Mouse (Mus musculus) kidney, adult 11 months (tissue): ENCODE data around the gene Nup210l.
"Not testable (repeated sequence)": the region's sequence is repeated elsewhere in the genome, so short reads cannot be mapped to it uniquely, and the experiment has no call there.

Experiments used
- DNase-seq: peaks from one replicate; pipeline ENCODE4 v3.0.0; 2022

Gene Nup210l

DNA sequence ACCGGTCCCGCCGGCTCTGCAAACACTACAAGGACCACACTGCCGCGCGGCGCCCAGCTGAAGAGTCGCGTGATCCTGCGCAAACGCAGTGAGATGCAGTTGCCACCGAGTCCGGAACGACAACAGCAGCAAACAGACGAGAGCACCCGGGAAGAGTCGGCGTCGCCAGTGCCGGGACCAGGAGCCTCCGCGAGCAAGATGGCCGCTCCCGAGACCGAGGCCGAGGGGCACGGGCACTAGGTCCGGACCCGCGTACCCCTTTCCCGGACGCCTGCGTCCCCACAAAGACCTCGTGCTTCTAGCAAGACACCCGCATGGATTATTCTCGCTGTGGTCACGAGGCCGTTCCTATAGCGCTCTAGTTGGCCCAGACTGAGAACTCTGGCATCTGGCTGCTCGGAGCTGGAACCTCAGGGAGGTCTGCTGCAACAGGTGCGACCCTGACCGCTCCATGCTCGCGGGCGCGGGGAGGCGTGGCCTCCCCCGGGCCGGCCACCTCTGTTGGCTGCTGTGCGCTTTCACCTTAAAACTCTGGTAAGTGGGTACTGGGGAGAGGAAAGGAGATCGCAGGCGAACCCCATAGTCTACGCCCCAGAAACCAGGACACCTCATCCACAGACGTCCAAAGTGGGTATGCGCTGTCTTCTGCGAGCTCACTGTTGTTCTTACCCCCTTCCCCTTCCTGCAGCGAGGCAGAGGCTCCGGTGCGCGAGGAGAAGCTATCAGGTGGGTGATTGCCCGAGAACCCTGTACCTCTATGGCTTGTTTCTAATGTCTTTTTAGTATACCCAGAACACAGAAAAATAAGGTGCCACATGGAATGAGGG is 127.8 kb downstream of the Nup210l start, which contains the start of gene Jtb:
Gene Jtb, plus strand, starts transcription at position 91 of the 827 bp plus-strand sequence.
- peak; percentile 95 for DNase-seq

DNA sequence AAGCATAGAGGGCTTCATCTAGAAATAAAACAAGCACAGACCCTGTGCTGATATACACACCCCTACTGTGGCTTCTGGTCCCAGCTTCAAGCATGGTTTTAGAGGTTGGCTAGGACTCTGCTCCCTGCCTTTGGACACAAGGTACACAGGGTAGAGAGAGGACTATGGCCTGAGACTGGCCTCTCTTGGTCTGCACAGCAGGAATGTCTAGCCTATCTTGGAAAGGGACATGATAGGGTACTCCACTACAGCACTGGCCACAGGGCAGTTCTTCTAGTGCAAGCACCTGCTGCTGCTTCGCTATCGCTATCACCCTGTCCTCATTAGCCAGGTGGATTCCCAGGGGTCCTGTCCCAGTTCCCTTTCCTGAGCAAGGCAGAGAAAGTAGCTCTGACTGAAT is 137.3 kb downstream of the Nup210l start:
- peak; percentile 64 for DNase-seq

DNA sequence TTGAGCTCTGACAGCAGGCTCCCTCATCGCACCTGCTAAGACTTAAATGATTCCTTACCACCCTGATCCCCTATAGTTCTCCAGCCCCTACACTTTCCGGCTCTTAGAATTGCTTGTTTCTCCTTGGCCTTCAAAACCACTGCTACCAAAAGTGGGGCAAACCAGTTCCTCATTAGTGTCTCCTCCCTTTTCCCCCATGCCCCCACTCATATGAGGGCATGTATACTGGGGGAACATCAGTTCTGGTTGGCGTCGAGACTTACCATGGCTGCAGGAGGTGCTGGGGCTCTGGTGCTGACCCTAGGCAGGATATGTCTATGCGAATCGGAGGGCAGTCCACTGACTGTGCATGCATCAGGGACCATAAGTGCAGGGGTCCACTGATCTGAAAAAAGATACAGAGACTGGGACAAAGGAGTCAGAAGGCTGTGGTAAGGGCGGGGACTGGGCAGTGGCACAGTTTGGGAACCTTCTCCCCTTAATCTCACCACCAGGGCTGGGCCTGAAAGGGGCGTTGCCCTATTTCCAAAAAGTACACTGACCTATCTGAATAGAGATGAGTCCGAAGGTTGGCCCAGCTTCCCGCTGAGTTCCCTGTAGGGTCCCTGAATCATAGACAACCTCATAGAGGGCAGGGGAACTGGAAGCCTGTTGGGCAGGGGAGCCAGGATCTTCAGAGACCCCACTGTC is 137.9 kb downstream of the Nup210l start:
- DNase-seq = no peak

DNA sequence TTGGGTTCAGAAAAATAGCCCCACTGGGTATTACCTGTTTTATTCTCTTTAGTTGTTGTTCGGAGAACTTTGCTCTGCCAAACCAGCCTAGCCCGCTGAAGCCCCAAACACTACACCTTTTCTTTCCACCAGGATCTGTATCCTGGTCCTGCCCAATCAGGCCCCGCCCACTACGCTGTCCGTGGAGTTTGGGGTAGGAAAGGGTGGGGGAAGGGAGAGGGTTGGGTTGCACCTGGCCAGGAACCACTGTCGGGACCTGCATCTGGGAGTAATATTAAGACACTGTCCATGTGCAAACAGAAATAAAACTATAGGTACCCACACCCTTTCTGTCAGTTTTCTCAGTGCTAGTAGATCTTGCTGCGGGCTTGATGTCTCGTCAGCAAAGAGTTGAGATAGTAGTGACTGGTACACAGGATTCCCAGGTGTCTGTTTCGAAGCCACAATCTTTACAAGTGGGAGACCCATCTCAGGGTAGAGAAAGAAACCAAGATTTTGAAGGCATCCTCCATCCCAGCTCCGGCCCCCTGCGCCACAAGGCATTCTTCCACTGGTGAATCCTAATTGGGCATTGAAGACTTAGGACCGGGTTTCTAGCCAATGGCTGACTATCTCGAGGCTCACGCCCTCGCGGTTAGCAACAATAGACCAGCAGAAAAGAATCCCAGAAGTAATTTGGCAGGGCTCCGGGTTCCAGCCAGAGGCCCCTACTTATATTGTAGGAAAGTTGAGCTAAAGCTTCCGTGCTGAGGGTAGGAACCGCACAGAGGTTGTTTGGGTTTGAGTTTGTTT is 139.2 kb downstream of the Nup210l start, which contains the start of gene Creb3l4:
Gene Creb3l4, minus strand, starts transcription at position 529 of the 792 bp plus-strand sequence.
- DNase-seq = no peak

DNA sequence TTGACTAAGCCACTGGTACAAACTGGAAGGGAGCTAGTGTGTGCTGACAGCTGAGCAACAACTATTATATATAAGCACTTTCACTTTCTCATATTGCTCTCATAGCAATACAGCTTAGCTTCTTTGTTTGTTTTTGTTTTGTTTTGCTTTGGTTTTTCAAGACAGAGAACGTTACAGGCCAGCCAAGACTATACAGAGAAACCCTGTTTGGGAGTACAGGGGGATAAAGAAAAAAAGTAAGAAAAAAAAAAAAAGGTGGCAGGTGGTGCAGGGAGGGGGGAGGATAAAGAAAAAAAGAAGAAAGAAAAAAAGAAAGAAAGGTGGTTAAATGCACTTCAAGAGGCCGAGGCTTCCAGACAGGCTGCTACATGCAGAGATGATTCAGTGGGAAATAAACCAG is 141.5 kb downstream of the Nup210l start:
- DNase-seq = no peak

DNA sequence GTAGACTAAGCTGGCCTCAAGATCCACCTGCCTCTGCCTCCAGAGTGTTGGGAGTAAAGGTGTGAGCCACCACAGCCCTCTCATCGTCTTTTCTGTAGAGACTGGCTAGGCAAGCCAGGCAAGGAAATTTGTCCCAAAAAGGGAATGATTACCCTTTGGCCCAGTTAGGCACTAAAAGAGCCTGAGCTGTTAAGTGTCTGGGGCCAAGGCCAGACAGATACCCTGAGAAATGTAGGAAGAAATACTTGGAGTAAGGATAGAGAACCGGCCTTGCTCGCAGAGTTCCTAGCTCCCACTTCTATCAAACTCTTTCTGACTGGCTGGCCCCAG is 143.7 kb downstream of the Nup210l start:
- no peak for DNase-seq

DNA sequence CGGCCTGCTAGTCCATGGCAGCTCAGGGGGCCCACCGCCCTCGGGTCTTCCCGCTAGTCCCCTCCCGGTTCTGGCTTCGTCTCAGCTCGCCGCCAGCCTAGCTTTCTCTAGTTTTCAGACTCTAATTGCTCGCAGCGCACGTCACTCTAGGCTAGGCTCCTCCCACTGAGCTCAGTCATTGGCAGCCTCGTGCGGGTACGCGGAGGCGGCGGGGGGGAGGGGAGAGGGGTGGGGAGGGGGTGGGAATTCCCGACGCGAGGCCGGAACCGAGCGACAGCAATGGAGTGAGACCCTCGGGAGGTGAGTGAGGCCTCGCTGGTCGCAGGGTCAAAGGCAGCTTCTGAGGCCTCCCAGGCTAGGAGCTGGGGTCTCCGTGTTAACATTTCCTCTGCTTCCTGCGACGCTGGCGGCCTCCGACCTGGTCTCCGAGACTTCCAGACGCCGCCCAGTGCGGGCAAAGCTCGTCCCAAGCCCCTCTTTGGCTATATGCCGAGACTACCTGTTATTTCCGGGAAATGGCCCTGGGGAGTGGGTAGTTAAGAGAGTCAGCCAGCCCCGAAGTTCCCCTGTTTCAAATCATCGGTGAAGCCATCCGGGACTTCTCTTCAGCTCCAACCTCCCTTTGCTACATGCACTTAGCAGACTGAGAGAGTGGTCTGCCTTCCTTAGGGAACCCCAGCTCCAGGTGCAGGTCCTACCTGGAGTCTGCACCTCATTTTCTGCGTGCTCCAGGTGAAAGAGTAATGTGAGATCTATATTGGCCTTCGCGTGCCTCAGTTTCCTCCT is 144.2 kb downstream of the Nup210l start, which contains the start of gene Slc39a1:
Gene Slc39a1, plus strand, starts transcription at position 213 of the 786 bp plus-strand sequence.
- peak; percentile 96 for DNase-seq

DNA sequence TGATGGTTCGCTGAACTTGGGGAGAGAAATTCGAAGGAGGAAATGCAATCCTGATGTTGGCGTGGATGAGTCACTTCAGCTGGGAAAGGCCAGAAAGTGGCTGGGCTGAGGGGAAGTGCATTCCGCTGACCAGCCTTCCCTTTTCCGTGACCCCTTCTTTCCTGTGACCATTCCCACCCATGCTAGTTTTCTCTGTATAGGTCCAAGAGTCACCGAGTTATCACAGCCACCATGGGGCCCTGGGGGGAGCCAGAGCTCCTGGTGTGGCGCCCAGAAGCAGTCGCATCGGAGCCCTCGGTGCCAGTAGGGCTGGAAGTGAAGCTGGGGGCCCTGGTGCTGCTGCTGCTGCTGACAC is 144.8 kb downstream of the Nup210l start:
- no peak for DNase-seq

DNA sequence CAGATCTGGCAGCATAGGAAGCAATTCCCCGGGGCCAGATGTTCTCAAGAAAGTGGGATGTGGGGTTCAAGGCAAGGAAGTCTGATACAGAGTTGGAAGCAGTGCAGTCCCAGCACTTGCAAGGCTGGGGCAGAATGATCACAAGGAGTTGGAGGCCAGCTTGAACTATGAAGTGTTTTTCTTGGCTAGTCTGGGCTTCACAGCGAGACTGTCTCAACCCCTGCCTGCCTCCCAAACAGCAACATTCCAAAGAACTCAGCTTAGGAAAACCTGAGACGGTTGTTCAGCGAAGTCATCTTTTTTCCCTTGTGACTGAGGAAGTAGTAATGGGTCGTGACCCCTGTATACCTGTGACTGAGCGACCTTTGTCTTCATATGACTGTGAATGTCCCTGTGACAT is 146.9 kb downstream of the Nup210l start:
- no peak for DNase-seq

DNA sequence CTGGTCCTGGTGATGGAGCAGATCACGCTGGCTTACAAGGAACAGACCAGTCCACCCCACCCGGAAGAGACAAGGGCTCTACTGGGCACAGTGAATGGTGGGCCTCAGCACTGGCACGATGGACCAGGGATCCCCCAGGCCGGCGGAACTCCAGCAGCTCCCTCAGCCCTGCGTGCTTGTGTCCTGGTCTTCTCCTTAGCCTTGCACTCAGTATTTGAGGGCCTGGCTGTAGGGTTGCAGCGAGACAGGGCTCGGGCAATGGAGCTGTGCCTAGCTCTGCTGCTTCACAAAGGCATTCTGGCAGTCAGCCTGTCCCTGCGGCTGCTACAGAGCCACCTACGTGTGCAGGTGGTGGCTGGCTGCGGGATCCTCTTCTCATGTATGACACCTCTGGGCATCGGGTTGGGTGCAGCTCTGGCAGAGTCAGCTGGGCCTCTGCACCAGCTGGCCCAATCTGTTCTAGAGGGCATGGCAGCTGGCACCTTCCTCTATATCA is 147.8 kb downstream of the Nup210l start:
- DNase-seq = not testable (repeated sequence)

DNA sequence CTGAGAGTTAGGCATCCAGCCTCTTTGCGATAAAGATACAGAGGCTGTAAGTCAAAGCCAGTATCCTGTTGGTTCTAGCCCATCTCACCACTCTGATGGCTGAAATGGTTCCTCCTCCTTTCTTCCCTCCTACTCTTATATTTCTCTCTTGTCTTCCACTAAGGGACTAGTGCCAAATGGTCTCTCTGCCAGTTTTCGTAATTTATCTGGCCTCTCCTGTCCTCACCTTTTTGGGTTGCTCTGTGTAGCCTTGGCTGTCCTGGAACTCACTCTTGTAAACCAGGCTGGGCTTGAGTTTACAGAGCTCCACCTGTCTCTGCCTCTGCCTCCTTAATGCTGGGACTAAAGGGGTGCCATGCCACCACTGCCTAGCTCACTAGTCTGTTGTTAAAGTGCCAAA is 148.7 kb downstream of the Nup210l start:
- not testable (repeated sequence) for DNase-seq

DNA sequence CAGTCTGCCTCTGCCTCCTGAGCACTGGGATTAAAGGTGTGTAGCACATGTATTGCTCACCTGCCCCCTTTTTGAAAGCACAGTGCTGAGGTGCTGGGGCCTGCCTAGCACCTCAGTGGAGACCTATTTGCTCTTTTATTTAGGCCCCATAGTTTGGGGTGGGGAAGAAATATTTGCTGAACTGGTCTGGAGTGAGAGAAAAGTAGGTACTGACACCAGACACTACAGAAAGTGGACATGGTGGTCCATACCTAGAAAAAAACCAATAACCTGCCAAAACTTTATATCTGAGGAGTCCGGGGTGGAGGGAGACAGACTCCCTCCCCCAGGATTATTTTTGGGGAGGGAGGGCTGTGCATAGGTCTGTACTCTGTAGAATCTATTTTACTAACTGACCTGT is 149.2 kb downstream of the Nup210l start:
- DNase-seq = not testable (repeated sequence)

DNA sequence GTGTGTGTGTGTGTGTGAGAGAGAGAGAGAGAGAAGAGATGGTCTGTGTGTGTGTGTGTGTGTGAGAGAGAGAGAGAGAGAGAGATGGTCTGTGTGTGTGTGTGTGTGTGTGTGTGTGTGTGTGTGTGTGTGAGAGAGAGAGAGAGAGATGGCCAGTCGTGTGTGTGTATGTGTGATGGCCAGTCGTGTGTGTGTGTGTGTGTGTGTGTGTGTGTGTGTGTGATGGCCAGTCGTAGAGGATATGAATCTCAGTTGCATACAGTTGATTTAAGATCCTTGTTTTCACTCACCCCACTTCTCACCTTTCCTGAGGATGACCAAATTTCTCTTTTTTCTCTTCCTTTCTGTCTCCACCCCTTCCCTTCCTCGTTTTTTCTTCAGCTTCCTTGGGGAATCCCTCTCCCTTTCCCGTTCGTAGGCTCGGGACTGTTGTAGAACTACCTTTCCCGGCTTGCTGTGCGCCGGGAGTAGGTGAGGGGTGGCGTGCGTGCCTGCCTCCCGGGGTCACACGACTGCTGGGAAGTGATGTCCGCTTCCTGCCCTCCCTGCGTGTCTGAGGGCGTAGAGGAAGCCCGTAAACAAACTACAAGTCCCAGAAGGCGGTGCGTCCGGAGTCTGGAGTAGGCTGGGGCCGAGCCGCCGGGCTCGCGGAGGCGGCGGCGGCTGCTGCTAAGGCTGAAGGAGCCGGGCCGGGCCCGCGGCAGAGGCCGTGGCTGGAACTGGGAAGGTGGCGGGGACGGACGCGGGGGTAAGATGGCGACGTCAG is 149.9 kb downstream of the Nup210l start, which contains the start of gene Crtc2:
Gene Crtc2, plus strand, starts transcription at position 511 of the 766 bp plus-strand sequence.
- peak; percentile 98 for DNase-seq

DNA sequence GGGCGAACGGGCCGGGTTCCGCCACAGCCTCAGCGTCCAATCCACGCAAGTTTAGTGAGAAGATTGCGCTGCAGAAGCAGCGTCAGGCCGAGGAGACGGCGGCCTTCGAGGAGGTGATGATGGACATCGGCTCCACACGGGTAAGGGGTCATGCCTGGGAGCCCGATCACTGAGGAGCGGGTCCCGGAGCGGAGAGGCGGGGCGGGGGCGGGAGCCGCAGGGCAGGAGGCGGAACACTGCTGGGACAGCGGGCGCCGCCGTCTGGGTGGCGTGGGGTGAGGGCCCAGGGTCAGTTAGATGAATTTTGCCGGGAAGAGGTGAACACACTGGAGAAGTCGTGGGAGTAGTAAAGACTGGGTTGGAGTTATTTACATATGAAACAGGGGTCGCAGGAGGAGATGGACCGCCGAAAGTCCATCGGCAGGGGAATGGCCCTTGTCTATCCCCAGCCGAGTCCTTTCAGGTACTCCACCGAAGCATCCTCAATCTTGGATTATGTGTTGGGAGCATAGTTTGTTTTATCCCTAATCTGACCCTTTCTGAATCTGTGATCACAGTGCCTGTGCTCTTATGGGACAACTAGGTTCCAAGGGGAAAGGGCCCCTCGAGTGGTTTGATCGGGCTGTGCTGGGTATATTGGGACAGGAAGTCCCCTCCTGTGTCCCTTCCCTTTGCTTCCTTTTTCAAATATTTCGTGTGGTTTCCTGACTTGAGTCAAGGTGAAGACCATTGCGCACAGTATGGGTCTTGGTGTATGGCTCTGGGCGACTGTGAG is 150.7 kb downstream of the Nup210l start:
- DNase-seq = no peak

DNA sequence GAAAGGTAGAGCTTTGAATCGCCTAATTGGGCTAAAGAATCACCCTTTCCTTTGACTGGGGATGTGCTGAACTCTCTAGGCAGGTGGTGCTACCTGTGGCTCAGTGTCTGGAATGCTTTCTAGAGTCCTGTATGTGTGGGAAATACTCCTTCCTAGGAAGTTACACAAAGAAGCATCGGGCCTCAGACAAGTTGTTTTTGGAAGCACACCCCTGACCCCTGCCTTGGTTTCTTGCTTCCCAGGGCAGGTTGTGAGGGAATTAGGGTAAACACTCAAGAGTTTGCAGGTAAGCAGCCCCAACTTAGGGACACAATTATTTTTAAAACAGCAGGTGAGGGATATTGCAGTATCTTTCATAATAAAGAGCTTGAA is 151.2 kb downstream of the Nup210l start:
- DNase-seq = no peak

DNA sequence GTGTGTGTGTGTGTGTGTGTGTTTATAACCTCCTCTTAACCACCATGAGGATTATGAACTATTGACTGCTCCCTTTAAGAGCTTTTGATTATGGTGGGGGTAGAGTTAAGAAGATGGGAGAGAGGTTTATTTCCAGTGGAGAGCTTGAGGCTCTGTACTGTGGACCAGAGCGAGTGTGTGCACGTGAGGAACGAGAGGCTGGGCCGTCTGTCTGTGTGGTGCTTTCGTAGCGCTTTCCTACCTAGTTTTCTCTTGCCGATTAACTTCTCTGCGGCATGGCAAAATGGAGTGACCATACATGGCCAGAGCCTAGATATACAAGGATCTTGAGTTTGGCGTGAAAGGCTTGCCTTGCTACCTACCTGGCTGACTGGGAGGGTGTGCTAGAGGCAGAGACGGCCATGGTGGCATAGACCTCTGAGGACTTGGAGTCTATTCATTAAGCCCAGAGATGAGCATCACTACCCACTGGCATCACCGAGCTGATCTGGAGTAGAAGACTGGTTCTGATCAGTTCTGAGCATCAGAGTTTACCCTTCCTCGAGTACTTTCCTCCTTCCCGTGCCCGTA is 151.9 kb downstream of the Nup210l start:
- no peak for DNase-seq

DNA sequence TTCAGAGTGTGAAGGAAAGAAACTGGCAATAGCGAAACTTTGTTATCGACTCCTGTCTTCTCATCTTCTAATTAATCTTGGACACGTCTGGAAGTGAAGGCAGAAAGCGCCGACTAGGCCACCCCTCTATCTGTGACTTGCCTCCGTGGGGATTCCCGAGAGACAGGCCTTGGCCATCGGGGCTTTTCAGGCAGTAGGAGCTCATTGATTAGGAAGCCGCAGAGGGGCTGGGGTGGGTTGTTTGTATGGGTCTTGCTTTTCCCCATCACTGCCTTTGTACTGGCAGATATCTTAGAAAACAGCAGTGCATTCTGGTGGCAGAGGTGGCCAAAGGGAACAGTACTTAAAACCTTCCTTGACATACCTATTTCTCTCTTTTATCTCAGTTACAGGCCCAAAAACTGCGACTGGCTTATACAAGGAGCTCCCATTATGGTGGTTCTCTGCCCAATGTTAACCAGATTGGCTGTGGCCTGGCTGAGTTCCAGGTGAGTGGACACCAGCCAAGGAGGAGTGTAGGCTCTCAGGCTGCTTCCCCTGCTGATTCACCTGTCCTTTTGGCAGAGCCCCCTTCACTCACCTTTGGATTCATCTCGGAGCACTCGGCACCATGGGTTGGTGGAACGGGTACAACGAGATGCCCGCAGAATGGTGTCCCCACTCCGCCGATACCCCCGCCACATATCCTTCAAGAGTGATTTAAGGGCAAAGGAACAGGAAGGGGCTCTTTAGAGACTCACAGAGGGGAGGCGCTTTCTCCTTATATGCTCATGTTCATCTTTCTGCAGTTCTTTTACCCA is 153.0 kb downstream of the Nup210l start:
- peak; percentile 60 for DNase-seq

DNA sequence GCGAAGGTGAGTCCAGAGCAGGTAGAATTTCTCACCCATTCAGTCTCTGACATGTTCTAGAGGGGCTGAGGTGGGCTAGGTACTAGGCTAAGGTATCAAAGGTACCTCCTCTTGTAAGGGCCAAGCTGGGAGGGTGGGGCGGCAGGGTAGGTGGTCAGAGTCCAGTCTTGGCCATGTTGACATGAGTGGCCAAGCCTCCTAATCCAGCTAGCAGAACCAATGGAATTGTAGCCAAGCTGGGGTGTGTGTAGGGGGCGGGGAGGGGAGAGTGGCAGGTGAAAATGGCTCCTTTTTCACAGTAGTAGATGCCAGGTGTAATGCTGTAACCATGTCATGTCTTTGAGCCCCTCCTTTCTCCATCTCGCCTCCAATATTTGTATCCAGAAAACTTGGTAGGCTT is 154.6 kb downstream of the Nup210l start:
- peak; percentile 71 for DNase-seq
